Mouse (Mus musculus): ENCODE measurements around the gene Fads3. TPM values are rescaled to one million over a fixed set of nuclear protein-coding genes. Genes with fewer than 3 reads are reported as not detected.

Gene Fads3
- polyA plus RNA-seq, 1 experiment from 2014 or later = 15.2 TPM

DNA sequence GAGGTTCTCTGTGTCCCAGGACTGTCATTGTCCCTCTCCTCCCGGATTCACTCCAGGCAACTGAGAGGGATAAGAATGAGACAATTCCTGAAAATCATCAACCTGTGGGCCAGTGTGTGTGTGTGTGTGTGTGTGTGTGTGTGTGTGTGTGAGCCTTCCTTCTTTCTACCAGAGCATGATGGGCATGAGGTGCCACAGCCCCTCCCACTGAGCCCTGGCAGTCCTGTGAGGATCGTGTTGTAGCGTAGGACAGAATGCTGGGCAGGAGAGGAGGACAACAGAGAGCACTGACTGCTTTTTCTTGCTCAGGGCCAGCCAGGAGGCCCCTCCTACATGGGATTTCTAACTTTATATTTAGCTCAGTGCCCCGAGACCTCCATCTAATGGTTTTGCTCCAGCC is 1.4 kb downstream of the Fads3 start:
- peak overlapping the region; percentile 97 for H3K4me2 ChIP-seq
- no peaks in the 10 kb centered on the region for H3K36me3 ChIP-seq
- no peak overlapping the region for H3K27ac ChIP-seq
- no peaks in the 10 kb centered on the region for H3K9me3 ChIP-seq
- WGBS = 85% methylated on average over 4 of the region's 4 CpGs
- ATAC-seq (ENCODE audit: low FRiP score) = no peak
- no peak overlapping the region; the same call in 1 of the 2 replicates for H3K9ac ChIP-seq
- peaks cover 18% of the 10 kb centered on the region for H3K27me3 ChIP-seq
- peak overlapping the region; percentile 69 for H3K4me3 ChIP-seq
- H3K4me1 ChIP-seq (replicated peaks) = peaks cover 42% of the 10 kb centered on the region

DNA sequence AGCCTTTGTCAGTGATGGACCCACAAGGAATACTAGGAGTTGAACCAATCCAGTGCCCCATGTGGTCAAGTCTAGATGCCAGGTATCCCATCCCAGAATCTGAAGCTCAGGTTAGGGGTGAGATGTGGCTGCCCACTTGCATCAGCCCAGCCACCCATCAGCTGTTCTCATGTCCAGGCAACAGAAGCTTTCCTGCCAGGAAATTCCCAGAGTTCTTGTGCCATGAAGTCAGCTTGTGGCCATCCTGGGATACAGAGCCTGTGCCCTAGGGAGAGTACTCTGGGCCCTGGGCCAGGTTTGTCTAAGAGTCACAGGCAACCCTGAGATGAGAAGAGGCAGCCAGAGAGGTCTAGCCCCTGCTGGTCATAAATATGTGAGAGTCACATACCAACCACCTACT is 2.3 kb downstream of the Fads3 start:
- H3K27ac ChIP-seq = no peak overlapping the region
- no peak overlapping the region for H3K4me2 ChIP-seq
- H3K9me3 ChIP-seq = no peaks in the 10 kb centered on the region
- no peak for ATAC-seq (ENCODE audit: low FRiP score)
- no peak overlapping the region for H3K9ac ChIP-seq
- no peaks in the 10 kb centered on the region for H3K36me3 ChIP-seq
- peaks cover 18% of the 10 kb centered on the region for H3K27me3 ChIP-seq
- H3K4me3 ChIP-seq = no peak overlapping the region
- peaks cover 42% of the 10 kb centered on the region for H3K4me1 ChIP-seq (replicated peaks)

DNA sequence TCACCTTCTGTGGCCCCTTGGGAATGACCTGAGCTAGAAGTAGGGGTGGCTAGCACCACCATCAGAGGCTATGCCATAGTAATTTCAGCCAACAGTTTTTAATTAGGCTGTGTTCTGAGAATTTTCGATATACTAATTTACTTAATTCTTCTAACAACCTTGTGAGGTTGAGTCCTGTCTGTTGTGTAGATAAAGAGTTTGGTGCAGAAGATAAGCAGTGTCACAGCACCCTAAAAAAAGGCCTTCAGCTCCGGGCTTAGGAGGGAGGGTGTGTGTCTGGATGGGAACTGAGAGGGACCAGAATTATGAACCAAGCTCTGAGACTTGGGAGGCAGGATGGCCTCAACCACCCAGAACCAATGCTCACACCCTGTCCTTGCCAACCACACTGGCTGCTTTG is 4.3 kb downstream of the Fads3 start:
- WGBS = 85% methylated on average over 2 of the region's 2 CpGs
- no peaks in the 10 kb centered on the region for H3K36me3 ChIP-seq

DNA sequence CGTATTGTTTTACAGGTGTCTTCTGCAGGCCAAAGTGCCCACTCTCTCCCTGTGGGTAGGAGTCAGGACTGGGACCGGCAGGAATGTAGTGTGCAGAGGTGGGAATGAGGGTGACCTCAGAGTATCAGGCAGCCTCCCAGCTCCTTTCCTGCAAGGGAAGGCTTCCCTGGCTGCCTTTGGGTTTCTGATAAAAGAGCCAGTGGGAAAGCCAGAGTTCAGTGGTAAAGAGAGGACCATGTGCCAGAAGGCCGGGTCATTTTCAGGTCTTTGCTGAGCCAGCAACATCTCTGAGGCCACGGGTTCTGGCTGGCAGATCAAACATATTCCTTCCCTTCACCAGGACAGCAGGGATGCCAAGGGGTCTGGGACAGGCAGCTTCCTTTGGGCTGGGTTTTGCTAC is 5.0 kb downstream of the Fads3 start:
- Histone ChIP-seq H3K27me3 (peaks cover 10% of the 10 kb centered on the region; the same call in 1 of the 2 replicates), H3K4me1 (replicated peaks) (peaks cover 28% of the 10 kb centered on the region), H3K36me3 (no peaks in the 10 kb centered on the region), H3K4me2 (no peak overlapping the region), H3K27ac (no peak overlapping the region), H3K9me3 (no peaks in the 10 kb centered on the region), H3K9ac (no peak overlapping the region), H3K4me3 (no peak overlapping the region)
- 69% methylated on average over 4 of the region's 4 CpGs for WGBS
- no peak for ATAC-seq (ENCODE audit: low FRiP score)

More for the DNA sequence above, 4.3 kb downstream of the Fads3 start:
- H3K4me1 ChIP-seq (replicated peaks) = peaks cover 34% of the 10 kb centered on the region
- H3K9ac ChIP-seq = no peak overlapping the region
- H3K27ac ChIP-seq = no peak overlapping the region
- H3K4me2 ChIP-seq = no peak overlapping the region
- H3K27me3 ChIP-seq = peaks cover 10% of the 10 kb centered on the region; the same call in 1 of the 2 replicates
- H3K9me3 ChIP-seq = no peaks in the 10 kb centered on the region
- H3K4me3 ChIP-seq = no peak overlapping the region
- ATAC-seq (ENCODE audit: low FRiP score) = no peak

GRCm38 (mm10) chr19:10046983-10047382 is 5.6 kb downstream of the Fads3 start:
- Histone ChIP-seq H3K9ac (no peak overlapping the region), H3K36me3 (no peaks in the 10 kb centered on the region), H3K9me3 (no peaks in the 10 kb centered on the region), H3K27ac (no peak overlapping the region), H3K4me3 (no peak overlapping the region), H3K27me3 (peaks cover 10% of the 10 kb centered on the region; the same call in 1 of the 2 replicates), H3K4me1 (replicated peaks) (peaks cover 24% of the 10 kb centered on the region), H3K4me2 (no peak overlapping the region)
- 64% methylated on average over 3 of the region's 3 CpGs for WGBS
- no peak for ATAC-seq (ENCODE audit: low FRiP score)

DNA sequence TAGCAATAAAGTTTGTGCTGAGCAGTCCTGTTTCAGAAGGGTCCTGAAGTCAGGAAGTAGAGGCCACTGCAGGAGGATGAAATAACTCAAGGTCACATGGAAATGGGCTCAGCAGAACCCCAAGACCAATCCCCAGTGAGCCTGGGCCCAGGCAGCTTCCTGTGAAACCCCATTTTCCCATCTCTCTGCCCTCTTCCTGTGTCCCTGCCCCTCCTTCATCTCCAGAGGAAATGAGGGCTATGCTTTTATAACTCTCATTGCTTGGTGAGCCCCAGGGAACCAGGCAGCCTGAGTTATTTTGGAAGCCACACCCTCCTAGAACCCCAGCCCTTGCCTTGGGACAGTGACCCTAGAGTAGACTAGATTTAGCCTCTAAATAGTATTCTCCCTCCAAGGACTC is 8.2 kb downstream of the Fads3 start:
- no peak for ATAC-seq (ENCODE audit: low FRiP score)
- Histone ChIP-seq H3K27me3 (no peaks in the 10 kb centered on the region), H3K4me2 (no peak overlapping the region), H3K27ac (no peak overlapping the region), H3K9me3 (no peaks in the 10 kb centered on the region), H3K4me1 (replicated peaks) (0 out of 2 replicates have a peak, but pooled peaks cover 2% of the 10 kb centered on the region), H3K36me3 (peaks cover 16% of the 10 kb centered on the region; the same call in 1 of the 2 replicates), H3K4me3 (no peak overlapping the region), H3K9ac (no peak overlapping the region)

- Histone ChIP-seq H3K4me3 (no peak overlapping the region), H3K4me2 (no peak overlapping the region), H3K4me1 (replicated peaks) (0 out of 2 replicates have a peak, but pooled peaks cover 2% of the 10 kb centered on the region), H3K27me3 (no peaks in the 10 kb centered on the region), H3K36me3 (peaks cover 21% of the 10 kb centered on the region), H3K9ac (no peak overlapping the region), H3K27ac (no peak overlapping the region), H3K9me3 (no peaks in the 10 kb centered on the region)
- 73% methylated on average over 2 of the region's 2 CpGs for WGBS
- ATAC-seq (ENCODE audit: low FRiP score) = no peak
Measured at GRCm38 (mm10) chr19:10050438-10050837, 9.1 kb downstream of the Fads3 start.

DNA sequence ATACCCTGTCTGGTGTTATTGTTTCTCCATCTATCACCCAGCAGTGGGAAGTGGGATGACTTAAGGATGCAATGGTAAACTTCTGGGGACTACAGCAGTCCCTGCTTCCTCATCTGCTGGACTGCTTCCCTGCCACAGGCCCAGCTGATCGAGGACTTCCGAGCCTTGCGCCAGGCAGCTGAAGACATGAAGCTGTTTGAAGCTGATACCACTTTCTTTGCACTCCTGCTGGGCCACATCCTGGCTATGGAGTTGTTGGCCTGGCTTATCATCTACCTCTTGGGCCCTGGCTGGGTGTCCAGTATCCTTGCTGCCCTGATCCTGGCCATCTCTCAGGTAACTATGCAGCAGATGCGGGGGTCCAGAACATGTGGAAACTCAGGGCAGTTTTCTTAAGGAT is 11.3 kb downstream of the Fads3 start:
- Histone ChIP-seq H3K4me2 (no peak overlapping the region), H3K27me3 (no peaks in the 10 kb centered on the region), H3K9ac (no peak overlapping the region), H3K36me3 (peaks cover 41% of the 10 kb centered on the region), H3K9me3 (no peaks in the 10 kb centered on the region), H3K4me1 (replicated peaks) (no peaks in the 10 kb centered on the region), H3K4me3 (no peak overlapping the region), H3K27ac (no peak overlapping the region)
- WGBS = 97% methylated on average over 4 of the region's 4 CpGs
- ATAC-seq (ENCODE audit: low FRiP score) = no peak

GRCm38 (mm10) chr19:10053692-10054260 is 12.4 kb downstream of the Fads3 start:
- 95% methylated on average over 10 of the region's 10 CpGs for WGBS

DNA sequence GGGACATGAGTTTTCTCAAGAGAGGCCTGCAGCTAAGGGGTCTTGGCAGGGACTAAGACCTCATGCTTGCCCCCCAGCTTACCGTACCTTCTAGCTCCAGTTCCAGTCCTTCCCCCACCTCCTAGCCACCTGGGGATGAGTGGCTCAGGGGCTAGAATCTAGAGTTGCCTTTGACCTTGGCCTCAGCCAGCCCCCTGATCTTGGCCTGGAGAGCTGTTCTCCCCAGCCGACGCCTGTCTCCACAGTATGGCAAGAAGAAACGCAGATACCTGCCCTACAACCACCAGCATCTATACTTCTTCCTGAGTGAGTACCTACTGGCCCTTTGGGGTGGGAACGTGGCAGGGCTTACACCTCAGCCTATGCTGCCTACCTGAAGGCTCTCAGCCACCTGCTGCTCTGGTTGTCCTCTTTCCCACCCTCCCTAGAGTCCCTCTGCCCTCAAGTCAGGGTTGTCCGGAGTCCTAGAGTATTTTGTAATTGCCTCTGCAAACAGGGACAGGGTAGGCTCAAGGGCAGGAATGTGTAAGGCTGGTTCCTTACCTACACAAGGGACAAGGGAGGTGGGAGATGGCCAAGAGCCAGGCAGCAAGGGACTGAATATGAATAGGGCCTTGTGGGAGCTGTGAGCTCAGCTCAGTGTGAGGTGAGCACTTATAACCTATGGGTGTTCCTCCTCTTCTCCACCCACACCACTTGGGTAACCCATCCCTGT is 13.1 kb downstream of the Fads3 start:
- Histone ChIP-seq H3K9ac (no peak overlapping the region), H3K4me3 (no peak overlapping the region), H3K4me1 (replicated peaks) (no peaks in the 10 kb centered on the region), H3K4me2 (no peak overlapping the region), H3K9me3 (no peaks in the 10 kb centered on the region), H3K36me3 (peaks cover 51% of the 10 kb centered on the region), H3K27ac (no peak overlapping the region), H3K27me3 (no peaks in the 10 kb centered on the region)
- ATAC-seq (ENCODE audit: low FRiP score) = no peak
- 93% methylated on average over 6 of the region's 6 CpGs for WGBS

More at GRCm38 (mm10) chr19:10053692-10054260, 12.4 kb downstream of the Fads3 start:
- Histone ChIP-seq H3K27me3 (no peaks in the 10 kb centered on the region), H3K27ac (no peak overlapping the region), H3K9ac (no peak overlapping the region), H3K4me2 (no peak overlapping the region), H3K4me1 (replicated peaks) (no peaks in the 10 kb centered on the region), H3K4me3 (no peak overlapping the region), H3K9me3 (no peaks in the 10 kb centered on the region), H3K36me3 (peaks cover 49% of the 10 kb centered on the region)
- no peak for ATAC-seq (ENCODE audit: low FRiP score)

DNA sequence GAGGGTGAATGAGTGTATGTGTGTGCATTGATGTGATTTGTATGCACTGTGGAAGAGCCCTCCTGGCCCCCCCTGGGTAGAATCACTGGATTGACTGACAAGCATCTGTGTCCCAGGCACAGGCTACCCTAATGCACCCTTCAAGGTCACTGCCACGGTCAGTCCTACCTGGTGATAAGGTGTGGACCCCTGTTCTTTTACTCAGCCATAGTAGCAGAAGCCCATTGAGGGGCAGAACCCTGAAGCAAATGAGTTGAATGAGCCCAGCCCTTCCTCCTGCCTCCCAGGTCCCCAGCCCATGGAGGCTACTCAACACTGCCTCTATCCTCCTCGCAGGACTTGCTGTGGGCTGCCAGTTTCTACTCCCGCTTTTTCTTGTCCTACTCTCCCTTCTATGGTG is 13.9 kb downstream of the Fads3 start:
- ATAC-seq (ENCODE audit: low FRiP score) = peak; percentile 15
- no peak overlapping the region for H3K4me2 ChIP-seq
- H3K4me3 ChIP-seq = no peak overlapping the region
- H3K36me3 ChIP-seq = peaks cover 51% of the 10 kb centered on the region
- H3K9ac ChIP-seq = no peak overlapping the region
- no peaks in the 10 kb centered on the region for H3K27me3 ChIP-seq
- WGBS = 89% methylated on average over 3 of the region's 3 CpGs
- H3K4me1 ChIP-seq (replicated peaks) = no peaks in the 10 kb centered on the region
- H3K27ac ChIP-seq = no peak overlapping the region
- H3K9me3 ChIP-seq = no peaks in the 10 kb centered on the region

GRCm38 (mm10) chr19:10055783-10056660 is 14.7 kb downstream of the Fads3 start:
- peaks cover 53% of the 10 kb centered on the region for H3K36me3 ChIP-seq
- ATAC-seq (ENCODE audit: low FRiP score) = no peak
- 89% methylated on average over 22 of the region's 22 CpGs for WGBS
- H3K4me3 ChIP-seq = no peak overlapping the region
- H3K27ac ChIP-seq = no peak overlapping the region
- H3K27me3 ChIP-seq = no peaks in the 10 kb centered on the region
- H3K4me1 ChIP-seq (replicated peaks) = peaks cover 4% of the 10 kb centered on the region
- H3K9me3 ChIP-seq = no peaks in the 10 kb centered on the region
- H3K9ac ChIP-seq = no peak overlapping the region
- no peak overlapping the region for H3K4me2 ChIP-seq

All from hindbrain, embryonic 13.5 days (tissue).